8 mouse cellular contexts compared by ENCODE assay signal in genomic region chr11:19531255-19532003, GRCm38 (mm10).
DNase-seq lines count a peak whose midpoint lies in the region.

No protein-coding gene starts in this region.

- peak; percentile 35 for DNase-seq in adrenal gland, postnatal 10 days
- peak; percentile 90 for DNase-seq in embryo, embryonic 9.5 days (ENCODE audit: extremely low spot score)
- peak; percentile 50 for DNase-seq in kidney, adult 9 months
- peak; percentile 79 for DNase-seq in mesoderm, embryonic 11.5 days (ENCODE audit: low read depth, low spot score)
- DNase-seq in gastrocnemius, adult 8-10 months (ENCODE audit: low spot score in 2 of 2), result no peak
- DNase-seq in thymus, postnatal 0 days (ENCODE audit: low spot score), result no peak
- DNase-seq in thymus, postnatal 10 days (ENCODE audit: low spot score in 2 of 2), result no peak
- DNase-seq in right cerebral cortex, postnatal 14 days, result no peak

Comparison
In these comparisons a context has a peak if more than half of its experiments do, and no peak if none do; other contexts are left out.
1. DNase-seq: peak in adrenal gland, postnatal 10 days (single experiment), embryo, embryonic 9.5 days (single experiment), kidney, adult 9 months (single experiment) and mesoderm, embryonic 11.5 days (single experiment); none in gastrocnemius, adult 8-10 months (0 of 2), thymus, postnatal 0 days (single experiment), thymus, postnatal 10 days (0 of 2) and right cerebral cortex, postnatal 14 days (single experiment).